Mouse (Mus musculus) limb, embryonic 14.5 days (tissue): ENCODE measurements around the gene Stk24. TPM values are rescaled to one million over a fixed set of nuclear protein-coding genes. Genes with fewer than 3 reads are reported as not detected.

ENCODE experiments used
- ATAC-seq: fragments of 200-750 bp; cut with Nextera tagmentation; 2 replicates; pipeline ENCODE4 v1.8.0; 2017; ENCODE audit warnings: low read depth, moderate number of reproducible peaks, moderate TSS enrichment; ENCODE audit not compliant: low FRiP score
- DNase-seq: peaks from one replicate; pipeline ENCODE4 v3.0.0-alpha.2; 2015; ENCODE audit warnings: low spot score
- H3K27ac ChIP-seq: fragments of 300-500 bp; sonication (generic); replicated peaks from 2 replicates; pipeline ENCODE4 v1.5.1; 2014; ENCODE audit warnings: low read depth, mild to moderate bottlenecking, low read length, moderate library complexity, mixed read lengths
- H3K27me3 ChIP-seq: fragments of 300-500 bp; sonication (generic); 2 replicates; pipeline ENCODE4 v1.6.1; 2014; ENCODE audit warnings: low read length, mixed read lengths; ENCODE audit not compliant: control insufficient read depth, insufficient read depth
- H3K36me3 ChIP-seq: fragments of 300-500 bp; sonication (generic); 2 replicates; pipeline ENCODE4 v1.6.1; 2014; ENCODE audit warnings: mild to moderate bottlenecking, low read length, moderate library complexity, mixed read lengths; ENCODE audit not compliant: control insufficient read depth, insufficient read depth
- H3K4me1 ChIP-seq: fragments of 300-500 bp; sonication (generic); 2 replicates; pipeline ENCODE4 v1.6.1; 2014; ENCODE audit warnings: antibody characterized with exemption, low read length, mixed read lengths; ENCODE audit not compliant: control insufficient read depth, insufficient read depth
- H3K4me2 ChIP-seq: fragments of 300-500 bp; sonication (generic); replicated peaks from 2 replicates; pipeline ENCODE4 v1.6.1; 2014; ENCODE audit warnings: low read depth, mild to moderate bottlenecking, low read length, moderate library complexity; ENCODE audit not compliant: severe bottlenecking
- H3K4me3 ChIP-seq: fragments of 300-500 bp; sonication (generic); replicated peaks from 2 replicates; pipeline ENCODE4 v1.5.1; 2014; ENCODE audit warnings: low read length
- H3K9ac ChIP-seq: fragments of 300-500 bp; sonication (generic); 2 replicates; pipeline ENCODE4 v1.6.1; 2014; ENCODE audit warnings: mild to moderate bottlenecking, low read depth, low read length, moderate library complexity; ENCODE audit not compliant: severe bottlenecking
- H3K9me3 ChIP-seq: fragments of 300-500 bp; sonication (generic); 2 replicates; pipeline ENCODE4 v1.6.1; 2016; ENCODE audit warnings: low read length; ENCODE audit not compliant: control insufficient read depth
- POLR2A ChIP-seq: fragments of 200-500 bp; IDR thresholded peaks from 2 replicates; pipeline ENCODE4 v1.8.0; 2012; ENCODE audit warnings: inconsistent platforms, mild to moderate bottlenecking, moderate library complexity, borderline replicate concordance; ENCODE audit not compliant: insufficient read depth, insufficient read length; ENCODE audit errors: extremely low read depth
- WGBS: fragments of 180-500 bp; shearing (Covaris S2); extraction: QIAGEN DNeasy Blood & Tissue Kit; methylation state at CpG from one replicate; pipeline ENCODE4 v1.1.7; 2014; 5-methylcytosine and 5-hydroxymethylcytosine counted together
- polyA plus RNA-seq, 2 experiments: library from polyadenylated mRNA; depleted of rRNA in 1 of 2; stranded (reverse) in 1 of 2; unstranded in 1 of 2; fragments of >200 nt; fragmentation: Nextera tagmentation in 1 of 2; extraction: Ambion mirVana in 1 of 2; gene quantifications; 2 replicates each; pipeline versions ENCODE4 v1.2.1 to v1.2.3; 2012 to 2014

Stk24 gene
- polyA plus RNA-seq, 2 experiments = 37.6 to 46.7 TPM

- peaks cover 78% of the 10 kb centered on the region for H3K36me3 ChIP-seq
- WGBS = 91% methylated on average over 14 of the region's 14 CpGs
- no peak overlapping the region for H3K27ac ChIP-seq
- no peaks in the 10 kb centered on the region for H3K4me1 ChIP-seq
- no peak overlapping the region for H3K4me3 ChIP-seq
- DNase-seq (peak; percentile 10), ATAC-seq (no peak)
- no peaks in the 10 kb centered on the region for H3K9me3 ChIP-seq
- H3K27me3 ChIP-seq = no peaks in the 10 kb centered on the region
- TF ChIP-seq POLR2A = no peak
- no peak overlapping the region for H3K4me2 ChIP-seq
- no peak overlapping the region for H3K9ac ChIP-seq
Measured at GRCm38 (mm10) chr14:121285379-121286120, 94.3 kb downstream of the Stk24 start.

GRCm38 (mm10) chr14:121281336-121281710, 98.5 kb downstream of the Stk24 start:
- Histone ChIP-seq H3K4me3 (no peak overlapping the region), H3K36me3 (peaks cover 86% of the 10 kb centered on the region), H3K4me1 (no peaks in the 10 kb centered on the region), H3K27me3 (no peaks in the 10 kb centered on the region), H3K9ac (no peak overlapping the region), H3K4me2 (no peak overlapping the region), H3K27ac (no peak overlapping the region), H3K9me3 (no peaks in the 10 kb centered on the region)
- no peak for TF ChIP-seq POLR2A
- no peak for DNase-seq
- no peak for ATAC-seq

DNA sequence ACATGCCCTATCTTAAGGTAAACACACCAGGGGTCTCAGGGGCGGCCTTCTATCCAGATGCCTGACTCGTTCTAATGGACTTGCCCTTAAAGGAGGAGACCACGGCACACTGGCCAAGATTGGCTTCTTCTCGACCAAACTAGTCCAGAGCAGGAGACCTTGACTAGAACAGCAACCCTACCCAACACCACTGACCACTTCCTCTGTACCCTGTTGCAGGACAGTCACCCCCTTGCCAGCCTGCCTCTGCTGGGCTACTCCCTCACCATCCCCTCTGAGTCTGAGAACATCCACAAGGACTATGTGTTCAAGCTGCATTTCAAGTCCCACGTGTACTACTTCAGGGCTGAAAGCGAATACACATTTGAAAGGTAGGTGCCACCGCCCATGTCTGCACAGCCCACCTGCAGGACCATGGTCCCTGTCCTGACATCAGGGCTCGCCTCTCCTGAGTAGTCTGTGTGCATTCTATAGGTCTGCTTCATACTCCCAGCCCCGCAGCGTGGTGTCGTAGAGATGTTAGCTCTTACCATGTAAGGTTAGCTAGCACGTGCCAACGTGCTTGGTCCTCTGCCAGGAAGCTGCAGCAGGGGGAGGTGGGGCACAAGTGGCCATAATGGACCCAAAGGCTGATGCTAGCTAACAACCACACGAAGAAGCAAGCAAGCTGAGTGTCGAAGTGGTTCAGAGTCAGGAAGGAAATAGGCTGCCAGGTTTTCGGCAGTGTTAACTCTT, 99.0 kb downstream of the Stk24 start:
- DNase-seq = no peak
- Histone ChIP-seq H3K9ac (no peak overlapping the region), H3K9me3 (no peaks in the 10 kb centered on the region)

DNA sequence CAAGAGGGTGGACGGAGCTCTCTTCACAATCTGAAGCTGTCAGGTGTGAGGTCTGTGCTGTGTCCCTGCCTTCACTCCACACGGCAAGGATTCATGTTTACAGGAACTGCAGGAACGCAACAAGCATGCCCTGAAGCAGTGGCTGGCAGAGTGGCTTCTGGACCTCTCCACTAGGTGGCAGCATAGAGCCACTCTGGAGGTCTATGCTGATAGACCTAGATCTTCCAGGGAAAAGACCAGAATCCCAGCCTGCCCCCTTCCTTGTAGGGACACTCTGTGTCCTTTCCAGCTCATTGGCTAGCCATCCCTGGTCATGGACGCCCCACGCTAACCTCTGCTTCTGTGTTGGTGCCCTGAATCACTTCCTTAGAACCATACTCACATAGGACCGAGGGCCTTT, 100.7 kb downstream of the Stk24 start:
- Histone ChIP-seq H3K4me1 (no peaks in the 10 kb centered on the region), H3K9ac (no peak overlapping the region), H3K27me3 (no peaks in the 10 kb centered on the region), H3K9me3 (no peaks in the 10 kb centered on the region), H3K4me3 (no peak overlapping the region), H3K36me3 (peaks cover 90% of the 10 kb centered on the region), H3K27ac (no peak overlapping the region), H3K4me2 (no peak overlapping the region)
- 33% methylated on average over 6 of the region's 6 CpGs for WGBS
- no peak for TF ChIP-seq POLR2A
- ATAC-seq = peak; percentile 76
- peak; percentile 91 for DNase-seq

More for the DNA sequence above, 99.0 kb downstream of the Stk24 start:
- TF ChIP-seq POLR2A = no peak
- WGBS = 87% methylated on average over 16 of the region's 16 CpGs
- no peak overlapping the region for H3K4me3 ChIP-seq
- ATAC-seq = no peak
- H3K36me3 ChIP-seq = peaks cover 86% of the 10 kb centered on the region
- no peak overlapping the region for H3K27ac ChIP-seq
- no peaks in the 10 kb centered on the region for H3K4me1 ChIP-seq
- H3K4me2 ChIP-seq = no peak overlapping the region
- no peaks in the 10 kb centered on the region for H3K27me3 ChIP-seq

GRCm38 (mm10) chr14:121276016-121276415, 103.8 kb downstream of the Stk24 start:
- H3K9ac ChIP-seq = no peak overlapping the region
- H3K4me2 ChIP-seq = no peak overlapping the region
- H3K4me1 ChIP-seq = no peaks in the 10 kb centered on the region
- TF ChIP-seq POLR2A = no peak
- 77% methylated on average over 10 of the region's 10 CpGs for WGBS
- H3K4me3 ChIP-seq = no peak overlapping the region
- ATAC-seq (no peak), DNase-seq (no peak)
- peaks cover 90% of the 10 kb centered on the region for H3K36me3 ChIP-seq
- no peaks in the 10 kb centered on the region for H3K9me3 ChIP-seq
- H3K27me3 ChIP-seq = no peaks in the 10 kb centered on the region
- H3K27ac ChIP-seq = no peak overlapping the region
